Mouse (Mus musculus) cortical plate, adult 2 months (tissue): ENCODE data around the gene 3830406C13Rik. TPM values are rescaled to one million over a fixed set of nuclear protein-coding genes. Genes with fewer than 3 reads are reported as not detected.

Experiments
- H3K27ac ChIP-seq: fragments of 200-500 bp; 2 replicates; pipeline ENCODE4 v1.5.1; 2012; ENCODE audit warnings: low read length, control low read depth, inconsistent platforms; ENCODE audit not compliant: insufficient read depth
- H3K4me1 ChIP-seq: fragments of 200-500 bp; 2 replicates; pipeline ENCODE4 v1.6.1; 2011; ENCODE audit warnings: low read length; ENCODE audit not compliant: control insufficient read depth, insufficient read depth
- H3K4me3 ChIP-seq: fragments of 200-500 bp; 2 replicates; pipeline ENCODE4 v1.5.1; 2011; ENCODE audit warnings: mild to moderate bottlenecking, low read length, control low read depth; ENCODE audit not compliant: insufficient read depth
- CTCF ChIP-seq: fragments of 200-500 bp; IDR thresholded peaks from 2 replicates; pipeline ENCODE4 v1.5.1; 2011; ENCODE audit warnings: mild to moderate bottlenecking, control low read depth, low read length; ENCODE audit not compliant: insufficient read depth; ENCODE audit errors: extremely low read depth
- POLR2A ChIP-seq: fragments of 200-500 bp; IDR thresholded peaks from 2 replicates; pipeline ENCODE4 v1.6.1; 2011; ENCODE audit warnings: mild to moderate bottlenecking, low read length, control low read depth; ENCODE audit not compliant: insufficient read depth; ENCODE audit errors: extremely low read depth
- polyA plus RNA-seq: library from polyadenylated mRNA; depleted of rRNA; stranded (reverse); fragments of >200 nt; gene quantifications from 2 replicates; pipeline ENCODE4 v1.2.3, GENCODE M21; 2012

The 3830406C13Rik gene
- polyA plus RNA-seq, 1 experiment: 38.3 TPM

DNA sequence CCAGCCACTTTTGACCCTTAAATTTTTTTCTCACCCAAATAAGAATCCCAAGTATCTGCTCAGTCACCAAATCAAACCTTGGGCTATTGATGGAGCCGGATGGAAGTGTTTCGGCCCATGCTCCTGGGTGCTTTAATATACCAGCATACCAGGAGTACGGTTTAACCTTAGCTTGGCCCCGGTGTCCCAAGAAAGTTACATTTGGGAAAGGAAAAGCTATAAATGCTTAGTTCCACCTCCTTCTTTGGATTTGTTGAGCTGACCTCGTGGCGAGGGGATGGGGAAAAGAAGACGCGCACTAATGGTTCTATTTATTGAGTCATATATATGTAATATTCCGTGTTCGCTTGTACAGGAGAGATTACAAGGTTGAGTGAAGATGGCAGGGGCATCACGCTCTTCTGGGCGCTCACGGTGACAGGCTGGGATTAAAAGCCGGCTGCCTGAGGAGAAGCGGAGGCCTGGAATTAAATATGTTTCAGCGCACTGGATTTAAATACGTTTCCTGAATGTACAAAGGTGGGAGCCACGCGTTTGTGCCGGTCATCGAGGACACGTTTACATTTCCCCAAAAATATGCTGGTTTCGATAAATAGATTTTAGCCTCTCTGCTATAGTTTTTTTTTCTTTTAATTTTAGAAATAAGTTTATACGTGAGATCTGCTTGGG, 58.0 kb downstream of the 3830406C13Rik start:
- H3K27ac ChIP-seq: no peak overlapping the region
- no peaks in the 10 kb centered on the region for H3K4me1 ChIP-seq
- H3K4me3 ChIP-seq: peak overlapping the region; percentile 82; the same call in 1 of the 2 replicates
- TF ChIP-seq CTCF (no peak), POLR2A (no peak)

DNA sequence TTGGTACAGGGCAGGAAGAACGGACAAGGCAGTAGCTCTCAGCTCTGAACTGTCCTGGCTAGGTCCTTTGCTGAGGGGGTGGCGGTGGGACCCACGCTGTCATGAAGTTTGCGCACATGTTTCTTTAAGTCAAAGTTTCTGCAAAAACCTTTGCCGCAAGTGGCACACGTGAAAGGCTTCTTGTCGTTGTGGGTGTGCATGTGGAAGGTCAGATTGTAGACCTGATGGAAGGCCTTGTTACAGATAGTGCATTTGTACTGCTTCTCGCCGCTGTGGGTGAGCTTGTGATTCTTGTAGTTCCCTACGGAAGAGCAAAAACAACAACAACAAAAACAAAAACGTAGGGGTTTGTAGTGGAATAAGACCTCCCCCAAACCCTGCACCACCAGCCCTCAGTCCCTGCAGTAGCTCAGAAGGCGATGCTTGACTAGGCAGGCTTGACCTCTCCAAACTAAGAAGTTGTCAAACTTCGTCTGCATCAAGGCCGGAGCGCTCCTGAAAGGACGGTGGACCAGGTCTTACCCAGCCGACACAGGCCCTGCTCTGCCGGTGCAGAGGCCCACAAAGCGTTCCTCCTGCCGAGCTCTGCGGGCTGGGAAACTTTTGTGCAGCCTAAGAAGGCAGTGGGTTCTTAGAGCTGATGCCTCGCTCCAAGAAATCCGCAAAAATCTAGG, 58.6 kb downstream of the 3830406C13Rik start:
- Histone ChIP-seq H3K4me1 (no peaks in the 10 kb centered on the region), H3K4me3 (peak overlapping the region; percentile 82), H3K27ac (peak overlapping the region; percentile 28; the same call in 1 of the 2 replicates)
- no peak for TF ChIP-seq POLR2A
- no peak for TF ChIP-seq CTCF

DNA sequence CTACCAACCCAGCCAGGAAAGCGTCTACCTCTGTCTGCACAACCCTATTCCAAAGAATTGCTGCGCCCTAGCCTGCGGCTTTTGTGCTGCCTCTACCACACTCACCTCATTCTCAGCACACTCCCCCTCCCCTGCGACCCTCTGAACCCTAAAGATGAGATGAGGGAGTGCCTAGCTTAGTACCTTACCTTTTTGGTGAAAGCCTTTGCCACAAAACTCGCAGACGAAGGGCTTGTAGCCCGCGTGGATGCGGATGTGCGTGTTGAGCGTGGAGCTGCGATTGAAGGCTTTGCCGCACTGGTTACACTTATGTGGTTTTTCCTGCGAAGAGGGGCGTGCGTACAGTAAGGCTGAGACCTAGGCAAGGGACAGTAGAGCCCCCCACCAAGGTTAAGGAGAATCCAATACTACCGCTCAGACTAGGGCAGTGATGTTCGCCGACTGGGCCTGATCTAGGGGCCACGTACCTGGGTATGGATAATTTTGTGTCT, 59.5 kb downstream of the 3830406C13Rik start:
- Histone ChIP-seq H3K4me1 (no peaks in the 10 kb centered on the region), H3K4me3 (peak overlapping the region; percentile 82), H3K27ac (peak overlapping the region; percentile 32; the same call in 1 of the 2 replicates)
- TF ChIP-seq POLR2A (no peak), CTCF (no peak)

DNA sequence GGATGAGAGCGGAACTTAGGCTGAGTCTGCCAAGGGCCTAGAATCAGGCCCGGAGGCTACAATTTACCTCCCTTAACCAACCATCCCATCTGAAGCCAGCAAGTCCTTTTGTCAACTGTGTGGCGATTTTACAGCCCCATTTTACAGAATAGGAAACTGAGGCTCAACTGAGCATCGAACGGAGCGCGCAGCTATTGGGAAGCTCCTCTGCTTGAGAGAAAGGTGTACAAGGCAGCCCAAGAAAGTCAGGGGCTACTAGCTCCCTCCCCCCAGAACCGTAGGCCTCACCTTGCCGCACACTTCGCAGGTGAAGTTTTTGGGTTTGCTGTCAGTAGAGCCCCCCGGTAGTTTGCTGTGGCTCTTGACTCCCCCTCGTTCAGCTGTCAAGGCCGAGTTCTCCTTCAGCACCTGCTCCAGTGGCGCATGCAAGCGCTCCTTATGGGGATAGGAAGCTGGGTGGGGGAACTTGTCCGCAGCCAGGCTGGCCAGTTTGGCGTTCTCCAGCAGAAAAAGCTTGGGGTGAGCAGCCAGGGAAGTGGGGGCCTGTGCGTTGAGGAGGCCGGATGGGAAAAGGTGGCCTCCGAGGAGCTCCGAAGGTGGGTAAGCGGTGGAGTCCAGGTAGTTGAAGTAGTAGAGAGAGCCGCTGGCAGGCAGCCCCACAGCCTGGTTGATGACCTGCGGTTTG, 60.2 kb downstream of the 3830406C13Rik start:
- Histone ChIP-seq H3K4me1 (no peaks in the 10 kb centered on the region), H3K27ac (peak overlapping the region; percentile 32), H3K4me3 (peak overlapping the region; percentile 82)
- no peak for TF ChIP-seq POLR2A
- no peak for TF ChIP-seq CTCF

DNA sequence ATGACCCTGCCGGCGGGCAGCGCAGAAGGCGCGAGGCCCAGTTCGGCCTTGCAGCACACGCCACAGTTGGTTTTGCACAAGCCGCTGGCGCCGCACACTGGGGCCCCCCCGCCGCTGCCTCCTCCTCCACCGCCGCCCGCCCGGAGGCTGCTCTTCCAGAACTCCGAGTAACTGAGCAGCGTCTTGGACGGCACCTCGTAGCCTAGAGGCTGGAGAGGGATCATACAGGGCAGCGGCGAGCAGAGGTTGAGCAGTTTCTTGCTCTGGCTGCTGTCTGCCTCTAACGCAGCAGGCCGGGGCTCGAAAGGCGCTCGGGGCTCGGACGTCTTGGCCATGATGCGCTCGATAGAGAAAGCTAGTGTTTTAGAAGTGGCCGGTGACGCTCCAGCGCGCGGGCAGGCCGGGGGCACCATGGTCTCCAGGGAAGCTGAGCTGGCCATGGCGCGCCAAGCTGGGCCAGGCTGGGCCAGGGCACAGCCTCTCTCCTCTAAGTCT, 60.8 kb downstream of the 3830406C13Rik start:
- H3K4me1 ChIP-seq: no peaks in the 10 kb centered on the region
- TF ChIP-seq CTCF (no peak), POLR2A (no peak)
- peak overlapping the region; percentile 32 for H3K27ac ChIP-seq
- peak overlapping the region; percentile 82 for H3K4me3 ChIP-seq

- H3K4me1 ChIP-seq: no peaks in the 10 kb centered on the region
- H3K27ac ChIP-seq: peak overlapping the region; percentile 32
- TF ChIP-seq POLR2A (no peak), CTCF (no peak)
- H3K4me3 ChIP-seq: peak overlapping the region; percentile 82
These were observed 61.4 kb downstream of the 3830406C13Rik start for GRCm38 (mm10) chr14:12345241-12345921.

- peak overlapping the region; percentile 70 for H3K27ac ChIP-seq
- no peaks in the 10 kb centered on the region for H3K4me1 ChIP-seq
- H3K4me3 ChIP-seq: peak overlapping the region; percentile 82
- TF ChIP-seq POLR2A (no peak), CTCF (no peak)
These were observed 62.3 kb downstream of the 3830406C13Rik start for GRCm38 (mm10) chr14:12346011-12346864.

GRCm38 (mm10) chr14:12346865-12347600, 63.1 kb downstream of the 3830406C13Rik start:
- peak overlapping the region; percentile 82; the same call in 1 of the 2 replicates for H3K4me3 ChIP-seq
- no peak for TF ChIP-seq POLR2A
- no peak for TF ChIP-seq CTCF
- H3K4me1 ChIP-seq: no peaks in the 10 kb centered on the region
- H3K27ac ChIP-seq: peak overlapping the region; percentile 29; the same call in 1 of the 2 replicates
